Mouse (Mus musculus) frontal cortex, postnatal 25 days (tissue): ENCODE data around the gene Tjap1.

ENCODE experiments used
- DNase-seq, 2 experiments: peaks; one replicate each; pipeline ENCODE4 v3.0.0; 2022; ENCODE audit warnings: low spot score in 2 of 2

Gene Tjap1

GRCm38 (mm10) chr17:46283140-46283539 lies 314 bp upstream of the Tjap1 start:
- DNase-seq: no peak

- no peak for DNase-seq
Observed at GRCm38 (mm10) chr17:46278011-46278765, 4.6 kb downstream of the Tjap1 start.

GRCm38 (mm10) chr17:46277586-46277985 lies 5.2 kb downstream of the Tjap1 start:
- DNase-seq: no peak

- DNase-seq: no peak
Observed at GRCm38 (mm10) chr17:46275506-46275905, 7.3 kb downstream of the Tjap1 start.

- DNase-seq: no peak
Observed at GRCm38 (mm10) chr17:46275034-46275433, 7.8 kb downstream of the Tjap1 start.

GRCm38 (mm10) chr17:46274465-46274864 lies 8.4 kb downstream of the Tjap1 start:
- no peak for DNase-seq

GRCm38 (mm10) chr17:46273803-46274236 lies 9.0 kb downstream of the Tjap1 start:
- no peak for DNase-seq

GRCm38 (mm10) chr17:46272675-46273074 lies 10.2 kb downstream of the Tjap1 start:
- DNase-seq: no peak

- no peak for DNase-seq
Observed at GRCm38 (mm10) chr17:46272058-46272457, 10.8 kb downstream of the Tjap1 start.

- DNase-seq: no peak
Observed at GRCm38 (mm10) chr17:46269771-46270534, 12.9 kb downstream of the Tjap1 start.

- no peak for DNase-seq
Observed at GRCm38 (mm10) chr17:46268026-46268720, 14.7 kb downstream of the Tjap1 start.

- DNase-seq: no peak
Observed at GRCm38 (mm10) chr17:46267511-46267910, 15.3 kb downstream of the Tjap1 start.

GRCm38 (mm10) chr17:46266986-46267385 lies 15.8 kb downstream of the Tjap1 start:
- DNase-seq: no peak

GRCm38 (mm10) chr17:46265918-46266618 lies 16.8 kb downstream of the Tjap1 start:
- DNase-seq: peak; percentile 85 to 89

GRCm38 (mm10) chr17:46265502-46265901 lies 17.3 kb downstream of the Tjap1 start:
- no peak for DNase-seq

- no peak for DNase-seq
Observed at GRCm38 (mm10) chr17:46262201-46262694, 20.6 kb downstream of the Tjap1 start.

GRCm38 (mm10) chr17:46259675-46260074 lies 23.2 kb downstream of the Tjap1 start:
- no peak for DNase-seq

GRCm38 (mm10) chr17:46258279-46259053 lies 24.4 kb downstream of the Tjap1 start:
- DNase-seq: no peak

GRCm38 (mm10) chr17:46255147-46255546 lies 27.7 kb downstream of the Tjap1 start:
- no peak for DNase-seq

GRCm38 (mm10) chr17:46254106-46254505 lies 28.7 kb downstream of the Tjap1 start:
- DNase-seq: no peak
